Mouse (Mus musculus) spleen, adult 18-20 months (tissue): ENCODE data around the gene Slc27a2.
"Not testable (repeated sequence)": the region's sequence is repeated elsewhere in the genome, so short reads cannot be mapped to it uniquely, and the experiment has no call there.

Source experiments
- DNase-seq, 2 experiments: peaks; one replicate each; pipeline ENCODE4 v3.0.0; 2022; ENCODE audit warnings: mixed read lengths in 2 of 2

Slc27a2 gene

DNA sequence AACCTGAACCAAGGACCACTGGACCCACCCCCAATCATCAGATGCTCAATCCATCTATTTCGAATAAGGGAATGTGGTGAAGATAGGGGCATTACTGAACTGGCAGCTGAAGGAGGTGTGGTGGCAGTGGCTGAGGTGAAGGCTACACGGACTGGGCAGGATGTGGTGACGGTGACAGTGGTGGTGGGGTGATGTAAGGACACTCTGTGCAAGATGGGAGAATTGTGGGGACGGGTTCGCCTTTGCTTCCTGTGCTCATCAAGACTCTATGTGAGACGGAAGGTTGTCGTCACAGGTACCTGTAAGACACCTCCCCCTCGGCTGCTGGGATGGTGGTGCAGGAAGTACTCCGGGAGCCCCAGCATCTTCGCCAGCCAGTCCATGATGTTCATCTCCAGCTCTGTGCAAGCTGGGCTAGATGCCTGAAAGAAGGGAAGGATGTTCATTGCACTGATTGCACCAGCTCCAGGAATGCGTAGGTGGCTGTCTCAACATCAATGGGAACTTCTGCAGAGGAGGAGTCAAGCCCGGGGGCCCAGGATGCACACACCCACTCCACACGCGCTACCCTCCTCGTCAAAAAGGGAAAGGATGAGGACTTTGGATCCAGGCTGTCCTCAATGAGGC lies 54.0 kb downstream of the Slc27a2 start:
- DNase-seq: peak; percentile 8 to 23

DNA sequence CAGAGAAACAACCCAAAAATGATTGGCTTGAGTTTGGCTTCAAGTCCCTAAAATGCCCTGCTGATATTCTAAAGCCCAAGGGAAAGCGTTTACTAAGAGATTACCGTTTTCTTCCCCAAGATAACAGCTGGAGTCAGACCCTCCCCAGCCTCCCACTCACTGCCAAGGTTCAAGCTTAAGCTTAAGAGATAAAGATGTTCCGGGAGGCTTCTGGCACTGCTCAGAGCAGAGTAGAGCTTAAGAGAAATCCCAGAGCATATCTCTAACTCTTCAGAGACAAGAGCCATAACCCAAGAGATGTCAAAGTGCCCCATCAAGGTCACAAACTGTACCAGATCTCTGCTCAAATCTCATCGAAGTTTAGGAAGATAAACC lies 54.5 kb downstream of the Slc27a2 start:
- no peak for DNase-seq

DNA sequence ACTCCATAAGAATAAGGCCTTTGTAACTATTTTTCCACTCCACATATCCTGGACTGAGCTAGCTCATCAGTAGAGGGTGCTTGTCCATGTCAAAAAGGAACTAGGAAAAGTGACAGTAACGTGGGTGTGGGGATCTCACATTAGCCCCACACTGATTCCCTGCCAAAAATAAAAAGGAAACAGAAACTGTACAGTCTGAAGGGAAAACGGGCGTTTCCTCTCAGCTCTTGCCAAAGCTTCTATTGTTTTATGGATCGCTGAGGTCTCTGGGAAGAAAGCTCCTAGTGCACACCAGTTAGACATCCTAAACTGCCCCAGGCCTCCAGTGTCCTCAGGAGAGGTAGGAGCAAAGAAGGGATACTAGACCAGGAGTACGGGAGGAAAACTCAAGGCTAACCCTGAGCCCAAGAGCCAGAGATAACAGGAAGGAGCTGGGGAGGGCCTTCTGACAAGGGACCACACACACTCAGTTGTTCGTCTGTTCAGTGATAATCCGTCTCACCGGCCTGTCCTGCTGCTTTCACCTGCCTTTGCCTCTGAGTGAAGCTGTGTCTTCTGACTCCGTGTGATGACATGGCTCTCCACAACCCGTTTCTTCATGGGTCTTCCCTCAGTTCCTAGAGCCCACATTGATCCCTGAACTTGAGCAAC lies 55.5 kb downstream of the Slc27a2 start:
- DNase-seq: no peak

DNA sequence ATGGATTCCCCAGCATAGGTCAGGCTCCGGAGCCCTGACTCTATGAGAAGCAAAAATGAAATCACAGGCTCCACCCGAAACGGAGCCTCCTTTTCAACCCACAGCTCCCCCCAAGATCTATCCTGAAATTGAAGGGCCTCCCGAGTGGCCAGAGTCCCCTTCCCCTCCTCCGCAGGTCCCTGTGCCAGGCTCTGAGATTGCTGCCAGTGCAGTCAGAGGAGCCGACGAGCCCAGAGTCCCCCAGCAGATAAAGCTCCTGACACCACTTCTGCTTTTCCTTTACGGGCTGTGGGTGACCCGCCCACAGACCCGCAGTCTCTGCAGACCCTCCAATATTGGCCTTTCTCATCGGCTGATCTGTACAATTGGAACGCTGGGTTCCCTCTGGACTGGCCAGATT lies 57.4 kb downstream of the Slc27a2 start:
- DNase-seq: not testable (repeated sequence)

DNA sequence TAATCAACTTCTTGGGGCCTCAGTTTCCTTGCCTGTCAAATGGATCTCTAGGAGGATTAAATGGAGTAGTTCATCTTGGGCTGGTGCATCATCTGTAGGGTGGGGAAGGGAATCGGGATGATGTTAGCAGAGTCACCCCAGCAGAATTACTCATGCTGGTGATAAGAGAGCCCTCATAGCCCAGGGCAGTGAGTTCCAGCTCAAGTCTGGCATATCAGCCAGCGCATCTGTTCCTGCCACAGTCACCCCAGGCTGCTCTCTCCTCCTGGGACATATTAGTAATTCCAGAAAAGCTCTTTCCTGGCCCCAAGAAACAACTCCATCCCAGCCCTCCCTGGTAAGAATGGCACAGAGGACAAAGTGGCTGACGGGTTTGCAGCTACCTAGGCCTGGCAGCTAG lies 63.1 kb downstream of the Slc27a2 start:
- DNase-seq: no peak

DNA sequence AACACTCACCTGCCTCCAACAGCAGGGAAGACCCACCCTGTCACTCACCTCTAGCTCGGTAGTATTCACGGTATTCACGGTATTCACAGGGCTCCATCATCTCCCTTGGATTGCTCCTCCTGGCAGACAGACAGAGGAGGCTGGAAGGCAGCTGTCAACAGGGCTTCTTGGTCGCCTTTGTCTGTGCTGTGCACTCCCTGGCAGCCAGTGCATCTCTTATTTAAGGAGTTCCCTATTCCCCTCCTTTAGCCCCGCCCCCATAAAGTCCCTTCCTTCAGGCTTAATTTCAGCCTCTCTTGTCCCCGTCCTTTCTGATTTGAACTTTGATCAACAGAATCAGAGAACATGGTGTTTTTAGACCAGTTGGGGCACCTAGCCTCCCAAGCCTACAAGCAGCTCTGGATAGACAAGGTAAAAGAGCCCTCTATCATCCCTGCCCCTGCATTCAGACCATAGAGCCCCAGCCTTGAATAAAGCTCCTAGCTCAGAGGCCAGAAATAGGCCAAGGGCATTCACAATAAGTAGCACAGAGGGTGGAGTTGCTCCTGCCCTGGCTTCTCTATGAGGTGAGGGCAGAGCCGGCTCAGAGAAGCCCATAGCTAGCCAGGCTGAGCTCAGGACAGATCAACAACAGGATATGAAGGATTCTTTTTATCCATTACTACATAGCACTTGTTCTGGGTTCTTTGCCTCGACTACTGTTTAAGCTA lies 66.4 kb downstream of the Slc27a2 start:
- DNase-seq: no peak

- no peak for DNase-seq
Measured at GRCm38 (mm10) chr2:126619249-126619704, 67.1 kb downstream of the Slc27a2 start, which contains the start of gene Hdc. Hdc (minus strand) TSS chr2:126619299.

DNA sequence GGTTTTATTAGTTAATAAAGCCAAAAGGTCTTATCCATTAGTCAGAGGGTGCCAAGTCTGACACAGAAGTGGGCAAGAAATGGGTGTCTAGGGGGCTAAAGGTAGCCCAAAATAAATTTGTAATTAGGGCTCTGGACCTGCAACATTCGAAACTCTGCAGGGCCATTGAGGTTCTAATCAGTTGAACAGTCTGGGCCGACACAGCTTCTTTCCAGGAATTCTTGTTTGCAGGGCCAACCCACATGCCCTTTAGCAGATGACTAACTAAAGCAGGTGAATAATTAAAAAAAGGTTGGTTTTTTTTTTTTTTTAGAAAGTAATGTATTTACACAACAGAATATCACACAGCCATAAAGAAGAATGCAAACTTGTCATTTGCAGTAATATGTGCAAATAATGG lies 70.2 kb downstream of the Slc27a2 start:
- no peak for DNase-seq

GRCm38 (mm10) chr2:126623138-126623537 lies 70.9 kb downstream of the Slc27a2 start:
- no peak for DNase-seq

DNA sequence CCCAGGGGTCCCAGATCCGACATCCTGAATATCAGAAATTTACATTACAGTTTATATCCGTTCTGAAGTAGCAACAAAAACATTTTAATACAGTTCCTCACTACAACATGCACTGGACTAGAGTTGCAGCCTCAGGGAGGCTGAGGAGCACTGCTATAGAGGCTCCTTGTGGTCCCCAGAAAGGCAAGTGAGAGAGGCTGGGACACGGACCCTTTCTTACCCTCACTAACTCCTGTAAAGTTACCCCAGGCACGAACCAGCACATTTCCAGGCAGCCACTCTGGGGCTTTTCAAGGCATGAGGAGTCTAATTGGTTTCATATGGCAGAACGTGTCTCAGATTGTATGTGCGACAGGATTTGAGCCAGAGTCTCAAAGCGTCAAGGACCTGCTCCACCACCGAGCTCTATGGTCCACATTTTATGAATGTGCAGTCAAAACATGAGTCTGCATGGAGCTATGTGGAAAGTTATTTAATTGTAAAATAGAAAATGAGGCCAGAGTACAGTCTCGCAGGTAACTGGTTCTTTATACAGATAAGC lies 76.3 kb downstream of the Slc27a2 start:
- DNase-seq: no peak

DNA sequence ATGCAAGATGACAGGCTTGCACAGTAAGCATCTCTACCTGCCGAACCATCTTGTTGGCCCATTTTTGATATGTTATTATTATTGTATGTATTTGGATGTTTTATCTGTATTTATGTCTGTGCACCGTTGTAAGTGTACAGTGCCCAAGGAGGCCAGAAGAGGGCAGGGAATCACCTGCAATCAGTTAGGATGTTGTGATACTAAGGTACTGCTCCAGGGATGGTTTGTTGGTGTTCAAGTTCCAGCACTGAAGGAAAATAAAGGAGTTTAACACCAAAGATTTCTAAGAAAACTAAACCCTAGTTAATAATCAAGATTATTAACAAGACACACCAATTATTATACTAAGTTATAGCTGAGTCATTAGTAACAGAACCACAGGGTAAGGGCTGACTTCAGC lies 81.0 kb downstream of the Slc27a2 start:
- DNase-seq: no peak

- DNase-seq: no peak
Measured at GRCm38 (mm10) chr2:126635939-126636823, 84.0 kb downstream of the Slc27a2 start.
